Mouse (Mus musculus): Measurements from ENCODE around the gene Tec. TPM values are rescaled to one million over a fixed set of nuclear protein-coding genes. Genes with fewer than 3 reads are reported as not detected.

Tec gene
- total RNA-seq, 1 experiment: 4.7 TPM

DNA sequence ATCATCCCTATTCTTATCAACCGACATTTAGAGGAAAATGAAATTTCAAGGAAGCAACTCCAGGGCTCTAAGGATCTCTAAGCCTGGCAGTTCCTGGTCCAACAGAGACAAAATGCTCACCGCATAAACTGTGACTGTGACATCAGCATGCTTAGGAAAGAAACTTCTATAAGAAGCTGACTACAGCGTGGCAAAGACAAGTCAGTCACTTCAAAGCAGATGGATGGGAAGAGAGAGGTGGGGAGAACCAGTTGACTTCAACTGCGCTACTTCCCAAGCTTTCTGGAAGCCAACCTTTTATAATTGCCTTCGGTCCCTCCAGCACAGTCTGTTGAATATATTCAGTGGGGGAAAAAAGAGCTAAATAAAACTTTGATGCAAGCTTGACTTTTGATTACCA, 54.2 kb downstream of the Tec start:
- Histone ChIP-seq H3K9ac (ENCODE audit: insufficient read depth, low read depth, low read length, poor library complexity, severe bottlenecking) (no peak overlapping the region), H3K4me1 (ENCODE audit: control insufficient read depth in 2 of 2, insufficient read depth in 2 of 2, low read length in 2 of 2, poor library complexity in 1 of 2) (no peaks in the 10 kb centered on the region), H3K4me3 (ENCODE audit: insufficient read depth in 1 of 2, low read depth in 1 of 2, low read length in 2 of 2, poor library complexity in 1 of 2, severe bottlenecking in 1 of 2) (no peak overlapping the region), H3K9me3 (ENCODE audit: control insufficient read depth, insufficient read depth, low read depth, low read length) (no peaks in the 10 kb centered on the region), H3K36me3 (ENCODE audit: control insufficient read depth, insufficient read depth, low read length, poor library complexity, severe bottlenecking) (no peaks in the 10 kb centered on the region), H3K27ac (ENCODE audit: insufficient read depth, low read depth, low read length, poor library complexity, severe bottlenecking) (no peak overlapping the region)
- in situ Hi-C loops (cut with MboI; ENCODE audit: low sequenced_read_pairs in 2 of 2, unreplicated experiment in 2 of 2): no loop called here
- TF ChIP-seq ZNF384 (IDR thresholded peaks at IDR 0.05; ENCODE audit: low read depth, low read length) (no peak), HCFC1 (IDR thresholded peaks at IDR 0.05; ENCODE audit: borderline replicate concordance, insufficient read depth, low read length) (no peak), ZC3H11A (IDR thresholded peaks at IDR 0.05; ENCODE audit: borderline replicate concordance, low read depth, low read length) (no peak)
- no peak for DNase-seq (ENCODE audit: low read depth, low spot score)

DNA sequence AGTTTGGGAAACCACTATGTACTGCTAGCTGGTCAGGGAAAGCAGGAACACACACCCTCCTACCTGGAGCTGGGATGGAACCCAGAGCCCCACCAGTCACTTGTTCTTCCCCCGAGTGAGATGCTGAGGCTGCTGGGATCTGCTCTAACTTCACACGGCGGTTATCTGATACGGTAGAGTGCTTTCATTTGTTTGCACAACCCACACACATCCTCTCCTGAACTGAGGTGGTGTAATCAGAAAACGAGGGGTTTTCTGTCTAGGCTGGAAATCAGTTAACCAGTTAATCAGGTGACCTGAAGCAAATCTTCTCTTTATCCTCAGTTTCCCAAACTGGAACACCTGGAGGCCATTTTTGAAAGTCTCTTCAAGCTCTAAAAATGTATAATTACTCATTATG, 55.4 kb downstream of the Tec start:
- no peak for DNase-seq (ENCODE audit: low read depth, low spot score)
- in situ Hi-C loops (cut with MboI; ENCODE audit: low sequenced_read_pairs in 2 of 2, unreplicated experiment in 2 of 2): no loop called here

DNA sequence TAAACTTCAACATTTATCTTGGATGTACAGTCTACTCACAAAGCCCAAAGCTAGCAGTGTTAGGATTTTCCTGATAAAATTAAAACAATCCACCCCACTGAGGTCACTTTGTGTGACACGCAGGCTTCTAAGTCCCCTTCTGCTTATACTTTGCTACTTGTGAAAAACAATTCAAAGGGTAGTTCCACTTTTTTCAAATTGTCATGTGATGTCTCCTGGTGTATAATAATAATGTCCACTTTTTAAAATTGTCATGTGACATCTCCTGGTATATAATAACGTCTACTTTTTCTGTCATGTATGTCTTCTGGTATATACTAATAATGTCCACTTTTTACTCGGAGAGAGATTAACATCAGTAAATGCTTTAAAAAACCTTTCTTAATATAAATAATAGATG, 56.0 kb downstream of the Tec start:
- no peaks in the 10 kb centered on the region for H3K4me1 ChIP-seq (ENCODE audit: control insufficient read depth in 2 of 2, insufficient read depth in 2 of 2, low read length in 2 of 2, poor library complexity in 1 of 2)
- TF ChIP-seq ZC3H11A (IDR thresholded peaks at IDR 0.05; ENCODE audit: borderline replicate concordance, low read depth, low read length) (no peak), HCFC1 (IDR thresholded peaks at IDR 0.05; ENCODE audit: borderline replicate concordance, insufficient read depth, low read length) (no peak), MAFK (IDR thresholded peaks at IDR 0.05; ENCODE audit: insufficient read depth, low read depth, low read length) (no peak), CHD2 (IDR thresholded peaks at IDR 0.05; ENCODE audit: low read depth, low read length) (no peak)
- H3K9me3 ChIP-seq (ENCODE audit: control insufficient read depth, insufficient read depth, low read depth, low read length): no peaks in the 10 kb centered on the region
- in situ Hi-C loops (cut with MboI; ENCODE audit: low sequenced_read_pairs in 2 of 2, unreplicated experiment in 2 of 2): no loop called here
- H3K27ac ChIP-seq (ENCODE audit: insufficient read depth, low read depth, low read length, poor library complexity, severe bottlenecking): no peak overlapping the region
- no peak overlapping the region for H3K9ac ChIP-seq (ENCODE audit: insufficient read depth, low read depth, low read length, poor library complexity, severe bottlenecking)
- DNase-seq (ENCODE audit: low read depth, low spot score): no peak
- H3K4me3 ChIP-seq (ENCODE audit: insufficient read depth in 1 of 2, low read depth in 1 of 2, low read length in 2 of 2, poor library complexity in 1 of 2, severe bottlenecking in 1 of 2): no peak overlapping the region
- H3K36me3 ChIP-seq (ENCODE audit: control insufficient read depth, insufficient read depth, low read length, poor library complexity, severe bottlenecking): no peaks in the 10 kb centered on the region

More for the DNA sequence above, 55.4 kb downstream of the Tec start:
- no peak overlapping the region for H3K4me3 ChIP-seq (ENCODE audit: insufficient read depth in 1 of 2, low read depth in 1 of 2, low read length in 2 of 2, poor library complexity in 1 of 2, severe bottlenecking in 1 of 2)
- no peaks in the 10 kb centered on the region for H3K4me1 ChIP-seq (ENCODE audit: control insufficient read depth in 2 of 2, insufficient read depth in 2 of 2, low read length in 2 of 2, poor library complexity in 1 of 2)
- no peak overlapping the region for H3K27ac ChIP-seq (ENCODE audit: insufficient read depth, low read depth, low read length, poor library complexity, severe bottlenecking)
- H3K9ac ChIP-seq (ENCODE audit: insufficient read depth, low read depth, low read length, poor library complexity, severe bottlenecking): no peak overlapping the region
- H3K9me3 ChIP-seq (ENCODE audit: control insufficient read depth, insufficient read depth, low read depth, low read length): no peaks in the 10 kb centered on the region
- TF ChIP-seq ZNF384 (IDR thresholded peaks at IDR 0.05; ENCODE audit: low read depth, low read length) (no peak), CHD2 (IDR thresholded peaks at IDR 0.05; ENCODE audit: low read depth, low read length) (no peak), HCFC1 (IDR thresholded peaks at IDR 0.05; ENCODE audit: borderline replicate concordance, insufficient read depth, low read length) (no peak), ZC3H11A (IDR thresholded peaks at IDR 0.05; ENCODE audit: borderline replicate concordance, low read depth, low read length) (no peak)
- no peaks in the 10 kb centered on the region for H3K36me3 ChIP-seq (ENCODE audit: control insufficient read depth, insufficient read depth, low read length, poor library complexity, severe bottlenecking)

DNA sequence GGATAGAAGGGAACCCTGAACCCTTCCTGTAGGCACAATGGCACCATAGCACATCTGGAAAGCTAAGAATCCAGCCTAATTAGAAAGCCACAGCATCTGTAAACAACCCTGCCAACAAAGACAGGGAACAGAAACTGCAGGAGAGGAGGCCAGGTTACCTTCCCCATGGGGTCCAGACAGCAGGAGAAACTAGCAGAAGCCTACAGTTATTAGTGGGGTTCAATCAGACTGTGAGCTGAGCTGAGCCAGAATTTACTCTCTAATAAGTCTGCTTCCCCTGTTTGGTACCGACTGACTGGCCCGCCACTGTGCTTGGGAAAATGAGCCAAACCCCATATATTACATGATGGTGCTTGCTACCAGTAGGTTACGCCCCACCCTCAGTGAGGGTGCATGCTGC, 56.9 kb downstream of the Tec start:
- DNase-seq (ENCODE audit: low read depth, low spot score): no peak
- Histone ChIP-seq H3K36me3 (ENCODE audit: control insufficient read depth, insufficient read depth, low read length, poor library complexity, severe bottlenecking) (no peaks in the 10 kb centered on the region), H3K27ac (ENCODE audit: insufficient read depth, low read depth, low read length, poor library complexity, severe bottlenecking) (0 out of 2 replicates have a peak overlapping the region, but pooled peaks have one; percentile 40), H3K4me1 (ENCODE audit: control insufficient read depth in 2 of 2, insufficient read depth in 2 of 2, low read length in 2 of 2, poor library complexity in 1 of 2) (no peaks in the 10 kb centered on the region), H3K4me3 (ENCODE audit: insufficient read depth in 1 of 2, low read depth in 1 of 2, low read length in 2 of 2, poor library complexity in 1 of 2, severe bottlenecking in 1 of 2) (no peak overlapping the region), H3K9me3 (ENCODE audit: control insufficient read depth, insufficient read depth, low read depth, low read length) (no peaks in the 10 kb centered on the region), H3K9ac (ENCODE audit: insufficient read depth, low read depth, low read length, poor library complexity, severe bottlenecking) (no peak overlapping the region)
- no peak for TF ChIP-seq MAFK (IDR thresholded peaks at IDR 0.05; ENCODE audit: insufficient read depth, low read depth, low read length)
- no peak for TF ChIP-seq ZNF384 (IDR thresholded peaks at IDR 0.05; ENCODE audit: low read depth, low read length)
- no peak for TF ChIP-seq ZC3H11A (IDR thresholded peaks at IDR 0.05; ENCODE audit: borderline replicate concordance, low read depth, low read length)
- no peak for TF ChIP-seq CHD2 (IDR thresholded peaks at IDR 0.05; ENCODE audit: low read depth, low read length)
- TF ChIP-seq HCFC1 (IDR thresholded peaks at IDR 0.05; ENCODE audit: borderline replicate concordance, insufficient read depth, low read length): no peak
- in situ Hi-C loops (cut with MboI; ENCODE audit: low sequenced_read_pairs in 2 of 2, unreplicated experiment in 2 of 2): no loop called here

DNA sequence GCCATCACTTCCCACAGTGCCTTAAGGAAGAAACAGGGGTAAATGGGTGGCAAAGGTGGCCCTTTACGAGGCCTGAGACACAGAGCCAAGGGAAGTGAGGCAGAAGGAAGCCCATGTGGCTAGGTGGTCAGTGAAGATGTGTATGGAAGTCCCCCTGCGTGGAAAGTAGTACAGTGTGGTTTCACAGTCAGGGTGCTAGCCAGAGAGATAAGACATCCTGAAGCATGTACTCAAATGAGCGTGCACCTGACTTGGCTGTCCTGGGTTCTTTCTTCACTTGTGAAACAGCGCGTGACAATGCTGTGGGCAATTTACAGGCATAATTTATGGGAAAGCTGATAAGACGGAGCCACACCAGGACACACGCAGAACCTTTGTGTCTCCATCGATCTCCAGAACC, 57.3 kb downstream of the Tec start:
- H3K36me3 ChIP-seq (ENCODE audit: control insufficient read depth, insufficient read depth, low read length, poor library complexity, severe bottlenecking): no peaks in the 10 kb centered on the region
- in situ Hi-C loops (cut with MboI; ENCODE audit: low sequenced_read_pairs in 2 of 2, unreplicated experiment in 2 of 2): no loop called here
- DNase-seq (ENCODE audit: low read depth, low spot score): no peak
- H3K4me3 ChIP-seq (ENCODE audit: insufficient read depth in 1 of 2, low read depth in 1 of 2, low read length in 2 of 2, poor library complexity in 1 of 2, severe bottlenecking in 1 of 2): no peak overlapping the region
- TF ChIP-seq HCFC1 (IDR thresholded peaks at IDR 0.05; ENCODE audit: borderline replicate concordance, insufficient read depth, low read length): no peak
- no peaks in the 10 kb centered on the region for H3K4me1 ChIP-seq (ENCODE audit: control insufficient read depth in 2 of 2, insufficient read depth in 2 of 2, low read length in 2 of 2, poor library complexity in 1 of 2)
- no peak overlapping the region for H3K27ac ChIP-seq (ENCODE audit: insufficient read depth, low read depth, low read length, poor library complexity, severe bottlenecking)
- H3K9ac ChIP-seq (ENCODE audit: insufficient read depth, low read depth, low read length, poor library complexity, severe bottlenecking): no peak overlapping the region
- no peaks in the 10 kb centered on the region for H3K9me3 ChIP-seq (ENCODE audit: control insufficient read depth, insufficient read depth, low read depth, low read length)

Measured in ES-E14 (cell line).